Mouse (Mus musculus): ENCODE measurements around the gene Myef2. TPM values are rescaled to one million over a fixed set of nuclear protein-coding genes. Genes with fewer than 3 reads are reported as not detected.
A peak's percentile ranks its signal among the peaks of the same experiment; 100 is the strongest.

Gene Myef2
- 108 and 110 TPM in 2 replicates for polyA plus RNA-seq (2015; fragmentation: Nextera tagmentation; extraction: Ambion mirVana)

GRCm38 (mm10) chr2:125123477-125123852 lies at the start of gene Myef2:
TSS of gene Myef2 (minus strand) at chr2:125123661.
- H3K9ac ChIP-seq = peak within 1 kb of the TSS; percentile 87
- H3K4me1 ChIP-seq = peaks cover 15% of the 10 kb centered on the region
- peak within 1 kb of the TSS; percentile 79 for H3K4me2 ChIP-seq
- H3K9me3 ChIP-seq (replicated peaks) = no peaks in the 10 kb centered on the region
- peak within 1 kb of the TSS; percentile 87 for H3K27ac ChIP-seq
- H3K36me3 ChIP-seq = no peaks in the 10 kb centered on the region
- H3K4me3 ChIP-seq (replicated peaks) = peak within 1 kb of the TSS; percentile 78
- H3K27me3 ChIP-seq = peaks cover 4% of the 10 kb centered on the region; the same call in 1 of the 2 replicates
- WGBS = under 1% methylated on average over 48 of the region's 48 CpGs
- peak; percentile 92 for ATAC-seq (replicated peaks; ENCODE audit: low FRiP score)

- peak; percentile 52 for ATAC-seq (replicated peaks; ENCODE audit: low FRiP score)
- WGBS = 56% methylated on average over 4 of the region's 4 CpGs
Observed at GRCm38 (mm10) chr2:125162012-125162470, 38.6 kb upstream of the Myef2 start.

DNA sequence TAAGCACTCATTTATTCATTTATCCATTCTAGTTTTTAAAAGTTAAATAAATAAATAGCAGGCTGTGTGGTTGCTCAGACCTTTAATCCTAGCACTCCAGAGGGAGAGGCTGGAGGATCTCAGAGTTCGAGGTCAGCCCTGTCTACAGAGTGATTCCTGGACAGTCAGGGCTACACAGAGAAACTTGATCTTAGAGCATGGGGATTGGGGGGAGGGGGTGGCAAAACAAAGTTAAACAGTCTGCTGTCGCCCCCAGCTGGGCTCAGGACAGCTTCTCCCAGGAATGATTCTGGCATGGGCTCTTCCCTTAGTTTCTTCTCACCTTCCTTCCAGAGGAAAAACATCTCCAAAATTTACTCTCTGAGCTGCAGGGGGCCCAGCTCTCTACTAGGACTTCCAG lies 32.0 kb upstream of the Myef2 start:
- no peak overlapping the region for H3K4me2 ChIP-seq
- no peak overlapping the region for H3K4me3 ChIP-seq (replicated peaks)
- no peak overlapping the region for H3K27ac ChIP-seq
- H3K27me3 ChIP-seq = 0 out of 2 replicates have a peak, but pooled peaks cover 4% of the 10 kb centered on the region
- H3K36me3 ChIP-seq = no peaks in the 10 kb centered on the region
- no peak for ATAC-seq (replicated peaks; ENCODE audit: low FRiP score)
- no peak overlapping the region for H3K9ac ChIP-seq
- 5% methylated on average over 2 of the region's 2 CpGs for WGBS
- no peaks in the 10 kb centered on the region for H3K4me1 ChIP-seq
- no peaks in the 10 kb centered on the region for H3K9me3 ChIP-seq (replicated peaks)

More at GRCm38 (mm10) chr2:125162012-125162470, 38.6 kb upstream of the Myef2 start:
- no peaks in the 10 kb centered on the region for H3K4me1 ChIP-seq
- H3K27me3 ChIP-seq = peaks cover 5% of the 10 kb centered on the region; the same call in 1 of the 2 replicates
- no peak overlapping the region for H3K4me3 ChIP-seq (replicated peaks)
- no peak overlapping the region for H3K9ac ChIP-seq
- no peak overlapping the region for H3K4me2 ChIP-seq
- H3K36me3 ChIP-seq = no peaks in the 10 kb centered on the region
- no peak overlapping the region for H3K27ac ChIP-seq
- no peaks in the 10 kb centered on the region for H3K9me3 ChIP-seq (replicated peaks)

GRCm38 (mm10) chr2:125154294-125154693 lies 30.8 kb upstream of the Myef2 start:
- Histone ChIP-seq H3K27ac (no peak overlapping the region), H3K9me3 (replicated peaks) (no peaks in the 10 kb centered on the region), H3K27me3 (0 out of 2 replicates have a peak, but pooled peaks cover 4% of the 10 kb centered on the region), H3K36me3 (no peaks in the 10 kb centered on the region), H3K4me3 (replicated peaks) (no peak overlapping the region), H3K9ac (no peak overlapping the region), H3K4me2 (no peak overlapping the region), H3K4me1 (no peaks in the 10 kb centered on the region)
- ATAC-seq (replicated peaks; ENCODE audit: low FRiP score) = no peak
- WGBS = 85% methylated on average over 9 of the region's 9 CpGs

DNA sequence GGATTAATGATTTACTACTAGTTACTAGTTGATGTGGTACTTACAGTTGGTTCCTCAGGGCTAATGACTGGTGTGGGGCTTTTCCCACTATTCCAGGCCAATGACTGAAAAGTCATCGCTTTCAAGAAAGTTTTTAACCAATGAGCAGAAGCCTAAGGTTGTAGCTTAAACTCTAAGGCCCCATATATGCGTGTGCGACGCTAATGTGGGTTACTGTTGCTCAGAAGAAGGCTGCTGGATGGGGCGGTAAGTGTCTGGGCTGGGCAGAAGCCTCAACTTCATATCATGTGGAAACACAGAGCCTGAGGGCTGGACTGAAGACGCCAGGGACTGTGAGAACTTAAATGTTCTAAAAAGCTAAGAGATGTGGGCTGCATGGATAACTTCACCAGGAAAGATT lies 28.9 kb upstream of the Myef2 start, which contains the start of gene Slc12a1:
Gene Slc12a1 (plus strand): TSS at position 118 of the 400 bp plus-strand sequence.
- no peak within 1 kb of the TSS for H3K4me3 ChIP-seq (replicated peaks)
- ATAC-seq (replicated peaks; ENCODE audit: low FRiP score) = no peak
- H3K4me1 ChIP-seq = no peaks in the 10 kb centered on the region
- H3K9ac ChIP-seq = no peak within 1 kb of the TSS
- no peak within 1 kb of the TSS for H3K27ac ChIP-seq
- H3K36me3 ChIP-seq = no peaks in the 10 kb centered on the region
- no peak within 1 kb of the TSS for H3K4me2 ChIP-seq
- 0 out of 2 replicates have a peak, but pooled peaks cover 4% of the 10 kb centered on the region for H3K27me3 ChIP-seq
- H3K9me3 ChIP-seq (replicated peaks) = no peaks in the 10 kb centered on the region
- 77% methylated on average over 6 of the region's 6 CpGs for WGBS

DNA sequence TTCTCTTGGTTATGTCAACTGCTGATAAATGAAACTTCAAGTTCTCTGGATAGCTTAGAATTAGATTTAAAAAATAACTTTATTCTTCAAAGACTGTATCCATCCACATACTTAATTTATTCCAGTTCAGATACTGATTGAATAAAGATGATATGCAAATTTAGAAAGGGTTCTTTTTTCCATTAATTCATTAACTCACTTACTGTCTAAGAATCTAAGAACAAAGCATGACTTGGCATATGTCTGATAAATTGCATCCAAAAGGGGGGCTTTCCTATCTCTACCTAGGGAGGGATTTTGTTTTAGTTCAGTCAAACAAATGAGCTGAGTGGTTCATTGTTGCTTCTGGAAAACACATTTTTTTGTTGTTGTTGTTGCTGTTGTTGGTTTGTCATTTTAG lies 18.9 kb upstream of the Myef2 start:
- no peaks in the 10 kb centered on the region for H3K36me3 ChIP-seq
- no peak overlapping the region for H3K9ac ChIP-seq
- H3K4me3 ChIP-seq (replicated peaks) = no peak overlapping the region
- no peaks in the 10 kb centered on the region for H3K4me1 ChIP-seq
- H3K9me3 ChIP-seq (replicated peaks) = no peaks in the 10 kb centered on the region
- H3K27ac ChIP-seq = no peak overlapping the region
- peaks cover 4% of the 10 kb centered on the region; the same call in 1 of the 2 replicates for H3K27me3 ChIP-seq
- no peak overlapping the region for H3K4me2 ChIP-seq
- no peak for ATAC-seq (replicated peaks; ENCODE audit: low FRiP score)

GRCm38 (mm10) chr2:125136846-125137245 lies 13.4 kb upstream of the Myef2 start:
- WGBS = 31% methylated on average over 7 of the region's 7 CpGs
- H3K4me1 ChIP-seq = peaks cover 10% of the 10 kb centered on the region
- H3K36me3 ChIP-seq = no peaks in the 10 kb centered on the region
- H3K4me2 ChIP-seq = peak overlapping the region; percentile 74
- peak overlapping the region; percentile 38; the same call in 1 of the 2 replicates for H3K4me3 ChIP-seq (replicated peaks)
- peaks cover 16% of the 10 kb centered on the region for H3K27me3 ChIP-seq
- H3K9ac ChIP-seq = no peak overlapping the region
- no peak for ATAC-seq (replicated peaks; ENCODE audit: low FRiP score)
- no peak overlapping the region for H3K27ac ChIP-seq
- H3K9me3 ChIP-seq (replicated peaks) = no peaks in the 10 kb centered on the region

GRCm38 (mm10) chr2:125135903-125136811 lies 12.7 kb upstream of the Myef2 start, which contains the start of gene Ctxn2:
TSS of gene Ctxn2 (plus strand) at chr2:125136692.
- Histone ChIP-seq H3K4me1 (peaks cover 10% of the 10 kb centered on the region), H3K36me3 (no peaks in the 10 kb centered on the region), H3K27ac (no peak within 1 kb of the TSS), H3K4me3 (replicated peaks) (peak within 1 kb of the TSS; percentile 38), H3K4me2 (peak within 1 kb of the TSS; percentile 74), H3K27me3 (peaks cover 16% of the 10 kb centered on the region), H3K9me3 (replicated peaks) (no peaks in the 10 kb centered on the region), H3K9ac (no peak within 1 kb of the TSS)
- WGBS = 1% methylated on average over 39 of the region's 39 CpGs
- ATAC-seq (replicated peaks; ENCODE audit: low FRiP score) = peak; percentile 67; the same call in 1 of the 2 replicates

GRCm38 (mm10) chr2:125134113-125134512 lies 10.7 kb upstream of the Myef2 start:
- Histone ChIP-seq H3K36me3 (no peaks in the 10 kb centered on the region), H3K27ac (no peak overlapping the region), H3K9ac (no peak overlapping the region), H3K4me1 (peaks cover 10% of the 10 kb centered on the region), H3K9me3 (replicated peaks) (no peaks in the 10 kb centered on the region), H3K4me2 (no peak overlapping the region), H3K4me3 (replicated peaks) (no peak overlapping the region), H3K27me3 (peaks cover 16% of the 10 kb centered on the region)
- no peak for ATAC-seq (replicated peaks; ENCODE audit: low FRiP score)
- 58% methylated on average over 4 of the region's 4 CpGs for WGBS

DNA sequence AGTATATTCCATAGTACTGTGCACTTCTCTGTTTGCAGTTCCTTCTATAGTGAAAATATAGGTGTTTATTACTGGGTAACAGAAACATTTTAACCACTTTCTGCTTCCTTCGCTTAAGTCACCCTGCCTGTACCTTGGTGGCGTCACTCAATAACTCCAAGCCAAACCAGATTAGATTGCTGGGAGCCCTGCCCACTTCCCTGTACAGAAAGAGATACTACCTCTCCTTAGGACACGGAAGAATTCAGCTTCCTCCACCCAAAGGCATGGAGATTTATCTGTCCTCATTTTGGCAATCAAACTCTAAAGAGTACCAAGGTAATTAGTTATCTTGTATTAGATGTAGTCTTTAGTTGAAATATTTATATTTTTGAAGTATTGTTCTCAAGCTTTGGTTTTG lies 3.3 kb upstream of the Myef2 start:
- Histone ChIP-seq H3K27me3 (peaks cover 4% of the 10 kb centered on the region; the same call in 1 of the 2 replicates), H3K9me3 (replicated peaks) (no peaks in the 10 kb centered on the region), H3K9ac (no peak overlapping the region), H3K36me3 (no peaks in the 10 kb centered on the region), H3K4me3 (replicated peaks) (no peak overlapping the region), H3K27ac (no peak overlapping the region), H3K4me1 (peaks cover 7% of the 10 kb centered on the region), H3K4me2 (no peak overlapping the region)
- ATAC-seq (replicated peaks; ENCODE audit: low FRiP score) = no peak
- 80% methylated on average over 3 of the region's 3 CpGs for WGBS

DNA sequence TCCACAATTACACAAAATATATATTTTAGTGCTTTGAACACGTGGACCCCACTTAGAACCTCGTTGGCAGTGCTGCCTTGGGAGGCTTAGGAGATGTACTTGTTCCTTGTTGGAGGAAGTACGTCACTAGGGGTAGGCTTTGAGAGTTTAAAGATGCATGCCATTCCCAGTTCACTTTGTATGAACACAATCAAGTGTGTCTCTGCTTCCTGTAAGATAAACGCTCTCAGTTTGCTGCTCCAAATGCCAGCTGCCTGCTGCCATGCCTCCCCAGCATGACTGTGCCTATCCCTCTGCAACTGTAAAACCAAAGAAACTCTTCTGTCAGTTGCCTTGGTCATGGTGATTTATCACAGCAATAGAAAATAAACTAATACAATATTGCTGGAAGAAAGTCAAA lies 2.4 kb upstream of the Myef2 start:
- Histone ChIP-seq H3K9me3 (replicated peaks) (no peaks in the 10 kb centered on the region), H3K4me3 (replicated peaks) (no peak overlapping the region), H3K4me2 (no peak overlapping the region), H3K9ac (no peak overlapping the region), H3K27ac (no peak overlapping the region), H3K27me3 (peaks cover 4% of the 10 kb centered on the region; the same call in 1 of the 2 replicates), H3K36me3 (no peaks in the 10 kb centered on the region), H3K4me1 (peaks cover 14% of the 10 kb centered on the region)
- no peak for ATAC-seq (replicated peaks; ENCODE audit: low FRiP score)
- WGBS = 44% methylated on average over 4 of the region's 4 CpGs

Data from kidney, embryonic 15.5 days (tissue).